Mouse (Mus musculus): ENCODE data around the gene Csnk2b.
"Not testable (repeated sequence)": the region's sequence is repeated elsewhere in the genome, so short reads cannot be mapped to it uniquely, and the experiment has no call there.

Csnk2b gene

DNA sequence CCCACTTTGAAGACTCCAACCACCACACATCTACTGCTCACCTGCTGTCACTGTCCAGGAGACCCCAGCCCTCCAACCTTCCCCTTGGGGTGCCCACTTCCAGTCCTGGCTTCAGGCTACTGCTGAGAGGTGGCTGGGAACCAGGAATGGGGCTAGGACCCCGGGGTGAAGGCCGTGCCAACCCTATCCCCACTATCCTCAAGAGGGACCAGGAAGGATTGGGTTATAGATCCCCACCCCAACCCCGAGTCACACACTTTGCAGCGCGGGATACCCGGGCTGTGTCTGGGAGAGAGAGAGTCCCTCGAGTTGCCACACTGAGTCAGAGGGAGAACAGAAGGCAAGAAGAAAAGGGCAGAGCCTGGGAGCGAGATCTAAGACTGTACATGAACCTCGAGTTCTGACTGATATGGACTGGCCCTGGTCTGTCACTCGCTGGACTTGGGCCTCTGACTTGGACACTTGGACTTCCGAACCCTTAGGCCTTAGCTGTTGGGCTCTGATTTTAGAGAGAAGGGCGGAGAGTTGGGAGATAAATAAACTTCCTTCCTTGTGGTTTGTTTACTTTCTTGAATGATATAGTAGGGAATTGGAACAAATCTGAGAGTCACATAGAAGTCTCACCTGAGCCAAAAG is 2.5 kb upstream of the Csnk2b start:
- in situ Hi-C loops (cut with MboI; ENCODE audit: low sequenced_read_pairs): not testable (repeated sequence)

DNA sequence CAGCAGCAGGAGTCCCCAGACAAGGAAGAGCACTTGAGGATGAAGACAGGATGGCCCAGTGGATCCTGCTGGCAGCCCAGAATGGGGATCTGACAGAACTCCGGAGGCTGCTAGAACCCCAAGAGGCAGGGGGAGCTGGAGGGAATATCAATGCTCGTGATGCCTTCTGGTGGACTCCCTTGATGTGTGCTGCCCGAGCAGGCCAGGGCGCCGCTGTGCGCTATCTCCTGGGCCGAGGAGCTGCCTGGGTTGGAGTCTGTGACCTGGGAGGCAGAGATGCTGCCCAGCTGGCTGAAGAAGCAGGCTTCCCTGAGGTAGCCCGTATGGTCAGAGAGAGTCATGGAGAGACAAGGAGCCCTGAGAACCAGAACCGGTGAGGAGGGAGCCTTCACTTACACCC is 1.4 kb upstream of the Csnk2b start:
- in situ Hi-C loops (cut with MboI; ENCODE audit: low sequenced_read_pairs): not testable (repeated sequence)

DNA sequence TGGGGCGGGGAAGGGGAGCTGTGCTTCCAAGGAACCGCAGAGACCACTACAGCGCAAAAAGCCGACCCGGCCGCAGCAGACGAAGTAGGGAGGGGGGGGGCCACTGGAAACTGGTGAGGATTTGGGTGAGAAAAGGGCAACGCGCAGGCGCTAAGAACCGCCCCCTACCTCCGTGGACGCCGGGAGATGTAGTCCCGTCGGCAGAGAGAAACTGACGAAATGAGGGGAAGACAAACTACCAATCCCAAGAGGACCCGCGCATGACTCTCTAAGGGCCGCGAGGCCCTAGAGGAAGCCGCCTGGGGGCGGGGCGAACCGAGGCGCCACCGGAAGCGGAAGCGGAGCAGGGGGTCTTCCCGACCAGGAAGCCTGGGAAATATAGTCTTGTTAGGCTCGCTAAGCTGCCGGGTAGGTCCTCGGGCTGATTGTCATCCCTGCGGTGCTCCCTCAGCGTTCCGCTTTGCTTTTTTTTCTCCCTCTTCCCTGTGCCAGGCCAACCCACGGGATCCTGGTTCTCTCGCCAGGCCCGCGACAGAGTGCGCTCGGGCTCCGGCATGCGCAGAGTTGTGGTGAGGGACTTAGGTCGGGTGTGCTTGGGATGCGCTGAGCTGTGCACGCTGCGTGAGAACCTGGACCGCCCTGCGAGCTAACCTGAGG is 582 bp downstream of the Csnk2b start, which contains the start of gene Gpank1:
Gene Gpank1, plus strand, starts transcription at position 313 of the 657 bp plus-strand sequence.
- in situ Hi-C loops (cut with MboI; ENCODE audit: low sequenced_read_pairs): no loop called here

DNA sequence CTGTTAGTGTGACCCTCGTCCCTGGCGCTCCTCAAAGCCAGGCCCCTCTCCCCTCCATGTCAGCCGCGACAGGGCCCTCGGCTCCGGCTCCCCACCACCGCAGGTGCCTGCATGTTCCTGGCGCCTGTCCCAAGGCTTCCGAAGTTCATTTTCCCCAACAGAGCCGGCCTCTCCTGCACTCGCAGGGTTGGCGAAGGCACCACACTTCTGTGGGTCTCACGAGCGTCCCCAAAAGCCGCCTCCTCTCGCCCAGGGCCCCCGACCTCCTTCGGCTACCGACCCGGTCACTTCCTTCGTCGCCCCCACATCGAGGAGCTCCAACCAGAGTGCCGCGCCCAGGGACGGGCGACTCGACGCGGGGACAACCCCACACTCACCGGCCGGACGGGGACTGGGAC is 1.1 kb downstream of the Csnk2b start:
- in situ Hi-C loops (cut with MboI; ENCODE audit: low sequenced_read_pairs): no loop called here

DNA sequence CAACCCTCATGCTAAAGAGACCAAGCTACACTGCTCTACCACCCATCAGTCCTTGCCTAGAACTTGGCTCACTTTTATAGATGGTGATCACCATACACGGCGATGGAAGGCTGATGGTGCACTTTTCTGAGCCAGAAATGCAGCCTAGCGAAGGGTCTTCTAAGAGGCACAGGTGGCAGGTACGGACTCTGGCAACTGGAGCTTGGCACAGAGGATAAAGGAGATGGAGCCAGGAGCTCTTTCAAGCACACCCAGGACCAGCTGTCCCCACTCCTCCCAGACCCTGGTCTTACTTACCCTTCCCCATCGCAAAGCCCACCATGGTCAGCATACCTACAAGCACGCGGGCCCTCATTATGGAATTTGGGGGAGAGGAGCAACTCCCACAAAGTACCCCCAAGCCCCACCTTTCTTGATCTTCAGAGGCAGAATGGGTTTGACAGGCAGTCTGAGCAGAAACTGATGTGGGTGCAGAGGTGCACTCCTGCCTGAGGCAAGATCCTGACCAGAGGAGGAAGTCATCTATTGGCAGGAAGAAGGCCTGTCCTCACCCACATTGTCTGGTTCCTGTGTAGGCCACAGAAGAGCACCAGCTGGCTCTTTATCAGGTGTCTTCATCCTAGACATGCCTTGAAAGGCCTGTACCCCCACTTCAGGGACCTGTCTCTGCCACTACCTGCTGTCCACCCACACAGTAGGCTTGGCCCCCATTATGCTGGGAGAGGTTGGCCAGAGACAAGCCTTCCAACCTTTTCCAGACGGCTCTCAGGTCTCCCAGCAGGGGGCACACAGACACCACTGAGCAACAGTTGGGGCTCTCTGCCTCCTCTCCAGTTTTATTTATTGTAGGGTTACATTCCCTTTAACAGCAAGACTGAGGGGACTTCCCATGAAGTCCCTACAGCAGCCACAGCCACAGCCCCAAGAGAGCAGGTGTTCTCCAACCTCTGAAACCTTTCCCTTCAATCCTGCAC is 6.5 kb downstream of the Csnk2b start, which contains the start of gene Ly6g5b:
Gene Ly6g5b, minus strand, starts transcription at position 383 of the 974 bp plus-strand sequence.
- in situ Hi-C loops (cut with MboI; ENCODE audit: low sequenced_read_pairs): no loop called here

DNA sequence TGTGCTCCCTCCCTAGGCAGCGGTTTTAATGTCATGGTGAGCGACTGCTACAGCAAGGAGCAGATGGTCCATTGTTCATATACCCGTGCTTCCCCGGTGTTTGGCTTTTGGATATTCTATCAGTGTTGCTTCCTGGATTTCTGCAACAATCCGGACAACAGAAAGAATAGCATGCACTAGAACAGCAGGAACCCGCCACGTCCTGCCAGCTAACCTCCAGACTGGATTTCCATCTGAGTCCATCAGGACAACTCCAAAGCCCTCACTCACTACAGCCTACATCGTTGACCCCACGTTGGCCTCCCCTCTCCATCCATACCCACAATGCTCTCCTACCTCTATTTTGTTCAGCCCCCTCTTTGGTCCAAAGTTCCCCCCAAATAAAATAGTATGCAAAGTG is 10.1 kb downstream of the Csnk2b start:
- in situ Hi-C loops (cut with MboI; ENCODE audit: low sequenced_read_pairs): no loop called here

DNA sequence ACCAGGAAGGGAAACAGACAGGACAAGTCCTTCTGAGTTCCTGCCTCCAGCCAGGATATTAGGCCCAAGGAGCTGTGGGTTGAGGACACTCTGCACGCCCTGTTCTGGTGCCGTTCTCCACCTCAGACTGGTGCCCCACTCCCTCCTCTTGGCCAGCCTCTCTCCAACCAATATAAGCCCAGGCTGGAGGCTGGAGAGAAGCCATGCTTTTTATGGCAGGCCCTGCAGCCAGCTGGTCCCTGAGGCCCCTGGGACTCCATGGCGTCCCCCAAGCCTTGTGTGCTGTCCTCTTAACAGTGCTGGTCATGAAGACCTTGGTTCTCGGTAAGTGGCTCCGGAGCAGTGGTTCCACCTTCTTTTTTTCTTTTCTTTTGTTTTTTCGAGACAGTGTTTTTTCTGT is 13.8 kb downstream of the Csnk2b start, which contains the start of gene Ly6g5c:
Gene Ly6g5c, plus strand, starts transcription at position 183 of the 400 bp plus-strand sequence.
- in situ Hi-C loops (cut with MboI; ENCODE audit: low sequenced_read_pairs): no loop called here

DNA sequence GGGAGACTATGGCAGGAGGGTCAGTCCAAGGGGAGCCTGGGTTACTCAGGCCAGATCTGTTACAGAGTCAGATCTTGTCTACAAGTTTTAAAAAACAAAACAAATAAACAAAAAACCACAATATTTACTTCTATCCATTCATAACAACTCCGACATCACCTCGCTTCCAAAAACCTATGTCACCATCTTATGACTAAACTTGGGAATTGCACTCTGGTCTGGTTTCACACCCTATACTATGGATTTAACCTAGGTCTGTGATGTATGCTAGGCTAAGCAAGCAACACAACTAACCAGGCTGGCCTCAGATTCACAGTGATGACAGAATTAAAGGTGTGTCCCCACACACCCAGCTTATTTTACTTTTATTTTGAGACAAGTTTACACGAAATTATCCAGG is 15.3 kb downstream of the Csnk2b start:
- in situ Hi-C loops (cut with MboI; ENCODE audit: low sequenced_read_pairs): no loop called here

DNA sequence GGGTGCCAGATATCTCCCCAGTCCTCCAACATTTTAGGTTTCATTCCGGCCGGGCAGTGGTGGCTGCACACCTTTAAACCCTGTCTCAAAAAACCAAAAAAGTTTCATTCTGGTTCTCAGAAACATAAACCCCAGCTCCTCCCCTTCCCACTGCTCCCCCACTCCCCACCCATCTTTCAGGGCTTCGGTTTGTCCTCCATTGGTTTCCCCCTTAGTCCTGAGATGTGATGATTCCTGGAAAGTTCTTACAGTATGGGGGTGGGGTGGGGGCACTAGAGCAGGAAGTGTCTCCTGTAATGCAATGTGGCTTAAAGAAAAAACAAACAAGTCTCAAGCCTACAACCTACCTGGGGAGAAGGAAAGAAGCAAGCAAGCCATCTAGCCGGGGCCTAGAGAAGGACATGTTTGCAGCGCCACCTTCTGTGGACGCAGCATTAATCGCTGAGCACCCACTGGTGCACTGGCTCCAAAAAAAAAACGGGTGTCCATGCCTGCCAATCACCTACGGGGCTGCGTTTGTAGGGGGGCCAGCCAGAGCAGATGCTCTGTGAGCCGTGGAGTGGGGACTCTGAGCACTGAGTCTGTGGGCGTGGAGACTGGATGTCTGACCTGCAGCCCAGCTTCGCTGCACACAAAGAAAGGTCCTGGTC is 16.0 kb downstream of the Csnk2b start:
- in situ Hi-C loops (cut with MboI; ENCODE audit: low sequenced_read_pairs): no loop called here

DNA sequence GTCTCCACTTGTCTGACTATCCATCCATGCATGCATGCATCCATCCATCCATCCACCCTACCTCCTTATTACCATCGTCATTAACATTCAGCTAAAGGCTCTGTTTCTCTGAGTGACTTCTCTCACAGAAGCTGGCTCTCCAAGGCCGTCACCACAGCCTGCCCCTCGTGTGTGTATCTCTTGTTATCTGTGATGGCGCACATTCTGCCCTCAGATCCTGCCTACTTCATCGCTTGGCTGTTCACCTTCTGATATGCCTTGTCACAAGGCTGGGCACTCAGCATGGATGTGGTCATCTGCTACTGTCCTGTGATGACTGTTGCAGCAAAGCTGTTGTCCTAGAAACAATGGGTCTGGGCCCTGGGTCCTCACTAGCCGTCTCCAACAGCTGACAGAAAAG is 17.1 kb downstream of the Csnk2b start:
- in situ Hi-C loops (cut with MboI; ENCODE audit: low sequenced_read_pairs): no loop called here

DNA sequence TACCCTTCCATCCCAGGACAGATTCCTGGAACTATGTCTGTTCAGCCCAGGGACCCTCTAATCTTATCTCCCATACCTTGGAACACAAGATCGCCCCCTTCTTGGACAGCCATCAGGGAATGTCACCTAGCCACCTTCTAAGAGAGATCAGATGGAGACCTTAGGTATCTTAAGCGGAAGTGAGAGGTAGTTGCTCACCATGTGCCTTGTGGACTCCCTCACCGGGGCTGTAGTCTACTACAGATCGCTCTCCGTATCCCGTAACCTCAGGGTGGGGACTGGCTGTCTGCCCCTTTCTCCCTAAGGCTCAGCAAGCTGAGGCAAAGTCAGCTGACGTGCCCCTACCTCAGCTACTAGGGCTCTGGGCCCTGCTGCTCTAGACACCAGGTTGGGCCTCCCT is 17.8 kb downstream of the Csnk2b start:
- in situ Hi-C loops (cut with MboI; ENCODE audit: low sequenced_read_pairs): no loop called here

DNA sequence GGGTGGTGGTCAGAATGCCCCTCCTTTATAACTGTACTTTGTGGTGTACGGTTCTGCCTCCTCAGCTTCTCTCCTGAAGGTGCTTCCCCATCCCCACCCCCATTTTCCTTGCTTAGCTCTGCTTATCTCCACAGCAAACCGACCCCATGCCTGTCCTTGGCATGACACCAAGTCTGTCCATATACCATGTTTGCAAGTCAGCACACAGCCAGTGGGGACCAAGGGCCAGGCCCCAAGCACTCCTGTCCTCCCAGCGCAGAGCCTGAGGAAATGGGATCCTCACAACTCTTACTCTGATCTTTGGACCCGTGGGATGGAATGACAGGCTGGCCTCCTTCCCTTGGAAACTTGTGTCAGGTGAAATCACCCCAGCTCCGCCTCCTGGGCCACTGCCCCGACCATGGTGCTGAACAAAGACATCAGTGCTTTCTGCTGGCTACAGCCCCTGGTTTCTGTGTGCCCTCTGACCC is 18.6 kb downstream of the Csnk2b start:
- in situ Hi-C loops (cut with MboI; ENCODE audit: low sequenced_read_pairs): no loop called here

DNA sequence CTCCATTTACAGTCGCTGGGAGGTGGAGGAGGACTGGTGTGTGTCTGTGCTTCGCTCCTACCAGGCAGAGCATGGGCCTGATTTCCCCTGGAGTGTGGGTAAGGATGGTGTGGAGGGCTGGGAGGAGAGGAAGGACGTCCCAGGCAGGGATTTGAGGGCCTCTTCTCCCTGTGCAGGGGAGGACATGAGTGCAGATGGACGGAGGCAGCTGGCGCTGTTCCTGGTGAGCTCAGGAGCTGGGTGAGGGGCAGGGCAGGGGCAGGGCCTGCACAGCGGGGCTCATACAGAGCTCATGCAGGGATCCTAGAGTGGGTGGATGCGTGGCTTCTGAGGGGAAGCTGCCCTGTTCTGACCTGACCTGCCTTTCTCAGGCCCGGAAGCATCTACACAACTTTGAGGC is 19.6 kb downstream of the Csnk2b start:
- in situ Hi-C loops (cut with MboI; ENCODE audit: low sequenced_read_pairs): no loop called here

DNA sequence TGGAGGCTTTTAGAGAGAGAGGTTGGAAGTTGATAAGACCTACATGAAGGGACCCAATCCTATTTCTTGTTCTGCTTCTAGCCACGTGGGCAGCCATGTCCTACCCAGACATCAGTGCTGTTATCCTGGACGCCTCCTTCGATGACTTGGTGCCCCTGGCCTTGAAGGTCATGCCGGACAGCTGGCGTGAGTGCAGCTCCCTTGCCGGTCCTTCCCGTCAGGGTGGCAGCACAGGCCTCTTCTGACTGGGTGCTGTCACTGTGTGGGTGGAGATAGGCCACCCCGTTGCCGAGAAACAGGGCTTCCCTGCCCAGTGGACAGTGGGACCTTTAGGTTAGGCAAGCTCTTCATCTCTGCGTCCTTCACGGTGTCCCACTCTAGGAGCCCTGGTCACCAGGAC is 20.7 kb downstream of the Csnk2b start:
- in situ Hi-C loops (cut with MboI; ENCODE audit: low sequenced_read_pairs): no loop called here

DNA sequence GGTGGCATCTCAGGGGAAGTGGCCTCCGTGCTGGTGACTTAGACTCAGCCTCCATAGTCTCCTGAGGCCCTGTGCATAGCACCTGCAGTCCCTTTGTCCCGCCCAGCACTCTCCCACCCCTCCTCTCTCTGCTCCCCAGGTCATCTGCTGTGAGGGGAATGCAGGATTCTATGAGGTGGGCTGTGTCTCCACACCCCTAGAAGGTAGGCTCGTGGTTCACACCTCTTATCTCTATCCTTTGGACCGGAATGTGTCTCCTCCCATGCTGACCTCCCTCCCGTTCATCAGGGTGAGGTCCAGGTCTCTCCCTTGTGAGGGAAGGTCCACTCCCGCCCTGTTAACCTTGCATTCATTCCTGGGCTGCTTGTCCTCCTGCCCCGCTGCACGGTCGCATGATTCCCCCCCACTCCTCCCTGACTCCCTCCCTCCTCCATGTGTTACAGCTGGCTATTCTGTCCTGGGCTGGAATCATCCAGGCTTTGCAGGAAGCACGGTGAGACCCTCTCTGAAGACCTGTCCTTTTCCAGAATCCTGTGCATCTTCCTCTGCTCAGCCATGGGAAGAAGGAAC is 21.6 kb downstream of the Csnk2b start:
- in situ Hi-C loops (cut with MboI; ENCODE audit: low sequenced_read_pairs): no loop called here

DNA sequence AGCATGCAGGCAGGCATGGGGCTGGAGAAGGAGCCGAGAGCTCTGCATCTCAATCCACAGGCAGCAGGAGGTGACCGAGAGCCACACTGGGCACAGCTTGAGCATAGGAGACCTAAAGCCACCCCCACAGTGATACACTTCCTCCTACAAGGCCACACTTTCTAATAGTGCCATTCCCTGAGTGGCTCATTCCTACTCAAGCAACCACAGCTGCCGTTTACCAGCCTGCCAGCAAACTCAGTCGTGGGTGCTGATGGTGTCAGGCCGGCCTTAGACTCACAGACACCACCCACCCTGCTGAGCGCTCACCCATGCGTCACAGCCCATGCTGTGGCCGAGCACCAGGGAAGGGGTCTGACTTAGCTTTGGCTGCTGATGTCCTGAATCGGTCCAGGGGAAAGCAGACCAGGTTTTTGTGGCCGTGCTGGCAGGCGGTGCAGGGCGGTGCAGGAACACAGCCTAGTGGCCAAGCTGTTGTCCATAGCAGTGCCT is 24.6 kb downstream of the Csnk2b start:
- in situ Hi-C loops (cut with MboI; ENCODE audit: low sequenced_read_pairs): no loop called here

DNA sequence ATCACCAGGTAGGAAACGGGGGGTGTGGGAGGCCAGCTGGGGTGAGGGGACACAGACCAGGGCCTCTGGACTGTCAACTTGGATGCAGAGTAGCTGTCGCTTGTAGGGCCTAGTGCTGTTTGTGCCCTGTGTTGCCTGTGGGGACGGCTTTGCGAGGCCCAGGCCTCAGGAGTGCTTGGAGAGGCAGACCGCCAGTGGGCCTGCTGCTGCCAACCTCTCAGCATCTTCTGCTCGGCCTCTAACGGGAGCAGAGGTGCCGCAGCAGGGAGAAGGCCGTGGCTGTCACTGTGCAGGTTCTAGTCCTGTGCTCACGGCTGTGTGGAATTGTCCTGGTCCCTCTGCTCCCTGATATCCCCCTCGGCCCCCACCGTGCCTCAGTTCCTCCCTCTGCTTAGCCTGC is 25.3 kb downstream of the Csnk2b start:
- in situ Hi-C loops (cut with MboI; ENCODE audit: low sequenced_read_pairs): no loop called here

DNA sequence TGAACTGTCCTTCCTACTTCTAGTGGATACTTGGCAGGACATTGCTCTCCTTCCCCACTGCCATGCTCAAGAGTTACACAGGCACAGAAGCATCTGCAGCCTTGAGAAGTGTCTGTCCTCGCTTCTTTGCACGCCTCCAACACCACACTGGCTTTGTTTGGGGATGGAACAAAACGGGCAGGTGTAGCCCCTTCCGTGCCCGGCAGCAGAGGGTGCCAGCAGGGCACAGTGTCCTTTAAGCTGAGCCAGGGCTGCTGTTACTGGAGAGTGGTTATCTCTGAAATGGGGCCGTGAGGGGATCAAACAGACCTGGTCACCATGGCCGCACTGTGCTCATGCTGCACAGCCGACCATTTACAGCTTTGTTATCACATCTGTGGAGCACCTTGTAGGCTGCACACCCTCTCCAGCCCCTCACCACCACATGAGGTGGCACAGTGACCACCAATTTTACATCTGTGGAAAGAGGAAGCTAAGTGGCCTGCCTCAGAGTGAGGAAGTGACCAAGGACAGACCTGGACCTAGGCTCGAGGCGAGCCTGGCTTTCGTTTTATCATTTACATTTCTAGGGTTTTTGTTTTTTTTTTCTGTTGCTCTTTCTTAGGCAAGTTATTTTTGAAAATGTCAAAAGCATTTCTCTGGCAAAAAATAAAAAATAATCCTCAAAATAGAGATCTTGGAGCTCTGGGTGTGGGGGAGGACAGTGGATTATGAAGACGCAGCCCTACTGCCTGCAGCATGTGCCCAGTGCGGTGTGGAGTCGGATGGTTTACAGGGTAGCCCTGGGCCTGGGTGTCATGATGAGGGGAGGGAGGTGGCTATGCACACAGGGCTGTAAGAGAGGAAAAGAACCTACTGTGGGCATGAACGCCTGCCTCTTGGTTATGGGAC is 27.1 kb downstream of the Csnk2b start:
- in situ Hi-C loops (cut with MboI; ENCODE audit: low sequenced_read_pairs): no loop called here
